Mouse (Mus musculus): Measurements from ENCODE around the gene 1600002K03Rik.
A peak's percentile ranks its signal among the peaks of the same experiment; 100 is the strongest.

1600002K03Rik gene

GRCm38 (mm10) chr10:80167460-80168037, 5.2 kb upstream of the 1600002K03Rik start:
- DNase-seq (ENCODE audit: low spot score in 2 of 2): peak; percentile 99 to 100

- peak; percentile 92 to 96 for DNase-seq (ENCODE audit: low spot score in 2 of 2)
These were observed 4.6 kb upstream of the 1600002K03Rik start for GRCm38 (mm10) chr10:80168038-80168661.

- DNase-seq (ENCODE audit: low spot score in 2 of 2): no peak
These were observed 3.7 kb upstream of the 1600002K03Rik start for GRCm38 (mm10) chr10:80169070-80169469.

- no peak for DNase-seq (ENCODE audit: low spot score in 2 of 2)
These were observed 3.1 kb upstream of the 1600002K03Rik start for GRCm38 (mm10) chr10:80169651-80170050.

GRCm38 (mm10) chr10:80170052-80170451, 2.7 kb upstream of the 1600002K03Rik start:
- DNase-seq (ENCODE audit: low spot score in 2 of 2): no peak

- no peak for DNase-seq (ENCODE audit: low spot score in 2 of 2)
These were observed 2.1 kb upstream of the 1600002K03Rik start for GRCm38 (mm10) chr10:80170601-80171021.

- no peak for DNase-seq (ENCODE audit: low spot score in 2 of 2)
These were observed 1.5 kb upstream of the 1600002K03Rik start for GRCm38 (mm10) chr10:80171252-80171651.

- peak in 1 of 2 experiments; percentile 71 for DNase-seq (ENCODE audit: low spot score in 2 of 2)
These were observed 801 bp upstream of the 1600002K03Rik start for GRCm38 (mm10) chr10:80171760-80172526.

- DNase-seq (ENCODE audit: low spot score in 2 of 2): no peak
These were observed 614 bp downstream of the 1600002K03Rik start for GRCm38 (mm10) chr10:80173358-80173757.

- DNase-seq (ENCODE audit: low spot score in 2 of 2): no peak
These were observed 1.4 kb downstream of the 1600002K03Rik start for GRCm38 (mm10) chr10:80173955-80174640.

- DNase-seq (ENCODE audit: low spot score in 2 of 2): peak in 1 of 2 experiments; percentile 78
These were observed 2.0 kb downstream of the 1600002K03Rik start for GRCm38 (mm10) chr10:80174705-80175104.

- DNase-seq (ENCODE audit: low spot score in 2 of 2): no peak
These were observed 3.0 kb downstream of the 1600002K03Rik start for GRCm38 (mm10) chr10:80175536-80176269.

GRCm38 (mm10) chr10:80176270-80176834, 3.6 kb downstream of the 1600002K03Rik start:
- no peak for DNase-seq (ENCODE audit: low spot score in 2 of 2)

- no peak for DNase-seq (ENCODE audit: low spot score in 2 of 2)
These were observed 4.9 kb downstream of the 1600002K03Rik start for GRCm38 (mm10) chr10:80177441-80178279.

GRCm38 (mm10) chr10:80179068-80180051, 6.6 kb downstream of the 1600002K03Rik start, which contains the start of gene Efna2:
TSS of gene Efna2 (plus strand) at chr10:80179482.
- DNase-seq (ENCODE audit: low spot score in 2 of 2): no peak

GRCm38 (mm10) chr10:80180288-80180687, 7.5 kb downstream of the 1600002K03Rik start:
- DNase-seq (ENCODE audit: low spot score in 2 of 2): no peak

- no peak for DNase-seq (ENCODE audit: low spot score in 2 of 2)
These were observed 8.1 kb downstream of the 1600002K03Rik start for GRCm38 (mm10) chr10:80180823-80181222.

GRCm38 (mm10) chr10:80182547-80182946, 9.8 kb downstream of the 1600002K03Rik start:
- DNase-seq (ENCODE audit: low spot score in 2 of 2): no peak

- no peak for DNase-seq (ENCODE audit: low spot score in 2 of 2)
These were observed 13.9 kb downstream of the 1600002K03Rik start for GRCm38 (mm10) chr10:80186649-80187048.

Measured in spleen, postnatal 4 days (tissue).